Mouse (Mus musculus) left cerebral cortex, adult 6 months (tissue): ENCODE data around the gene S100g. TPM values are rescaled to one million over a fixed set of nuclear protein-coding genes. Genes with fewer than 3 reads are reported as not detected.

Experiments
- long read RNA-seq, 2 experiments: library from polyadenylated mRNA; unstranded; transcript quantifications; one replicate each; pipeline ENCODE4 v2.0.0; 2019 to 2020
- polyA plus RNA-seq: library from polyadenylated mRNA; unstranded; fragments of <200 nt; fragmentation: Nextera tagmentation; gene quantifications from 2 replicates; pipeline ENCODE4 v1.2.3, GENCODE M21; 2021

Gene S100g
- not detected in 2 replicates for polyA plus RNA-seq
- long read RNA-seq, experiment 1 = 0 reads
- long read RNA-seq, experiment 2 = 0 reads

GRCm38 (mm10) chrX:162964383-162964782 lies at the start of gene S100g:
TSS of gene S100g (minus strand) at chrX:162964599.

Other genes starting within 250 kb of the S100g start
- 135 and 181 TPM in 2 replicates for gene Rbbp7, start 204.2 kb downstream of the S100g start, polyA plus RNA-seq
- gene Txlng, start 135.1 kb downstream of the S100g start, polyA plus RNA-seq = 9.9 and 11.7 TPM in 2 replicates
- gene Syap1, start 76.2 kb downstream of the S100g start, polyA plus RNA-seq = 12.4 and 13.3 TPM in 2 replicates
- 19.2 and 26.0 TPM in 2 replicates for gene Ctps2, start 63.4 kb downstream of the S100g start, polyA plus RNA-seq